ENCODE assay signal across 11 mouse cellular contexts in genomic region chr9:36944843-36945242, GRCm38 (mm10).
DNase-seq lines count a peak whose midpoint lies in the region; ATAC-seq and TF ChIP-seq lines count a peak whose summit lies in the region.
"Had no signal": no experiment of that assay in that cellular context is flagged by ENCODE, and none has a peak within 500 bp of the region (broad histone marks: within the 10 kb centered on the region; RNA-seq: fewer than 3 reads in every experiment).

No protein-coding gene starts in this region.

- no peaks in the 10 kb centered on the region for H3K9me3 ChIP-seq in midbrain, embryonic 15.5 days
- H3K9me3 ChIP-seq in midbrain, embryonic 14.5 days (ENCODE audit: control insufficient read depth, low read length): no peaks in the 10 kb centered on the region
- H3K9me3 ChIP-seq: limb, embryonic 12.5 days; neural tube, embryonic 12.5 days had no signal

- TF ChIP-seq POLR2A in lung, adult 2 months (IDR thresholded peaks at IDR 0.05; ENCODE audit: borderline replicate concordance, extremely low read depth, low read depth, low read length): no peak

- H3K27ac ChIP-seq in midbrain, embryonic 15.5 days: 0 out of 2 replicates have a peak overlapping the region, but pooled peaks have one; percentile 1
- no peak overlapping the region for H3K27ac ChIP-seq in midbrain, embryonic 14.5 days (replicated peaks; ENCODE audit: low read depth, low read length)
- H3K27ac ChIP-seq in left cerebral cortex, adult 2 months: peak overlapping the region; percentile 89
- H3K27ac ChIP-seq: limb, embryonic 12.5 days; neural tube, embryonic 12.5 days had no signal

- DNase-seq in gastrocnemius, adult 18-20 months (ENCODE audit: low spot score): peak; percentile 51
- no peak for DNase-seq in gastrocnemius, postnatal 14 days
- DNase-seq in midbrain, embryonic 14.5 days: no peak
- DNase-seq in left cerebral cortex, adult 2 months (ENCODE audit: extremely low spot score in 1 of 2, low spot score in 2 of 2): peak; percentile 76 to 81
- DNase-seq in telencephalon, adult 2 months (ENCODE audit: low read depth, low spot score): peak; percentile 98
- DNase-seq in lung, postnatal 10 days: no peak
- no peak for DNase-seq in lung, adult 2 months
- DNase-seq: lung, postnatal 36 days had no signal

- peaks cover 12% of the 10 kb centered on the region for H3K4me1 ChIP-seq in midbrain, embryonic 15.5 days
- H3K4me1 ChIP-seq in midbrain, embryonic 14.5 days (ENCODE audit: control insufficient read depth, insufficient read depth, low read length): peaks cover 27% of the 10 kb centered on the region
- peaks cover 4% of the 10 kb centered on the region; the same call in 1 of the 2 replicates for H3K4me1 ChIP-seq in lung, adult 2 months (ENCODE audit: control insufficient read depth, insufficient read depth, low read length)

- intact Hi-C loops in gastrocnemius, postnatal 14 days (cut with DNase I; ENCODE audit: low total_unique reads): no loop called here
- intact Hi-C loops in left cerebral cortex, adult 2 months (cut with DNase I): loop anchor here (1.0 to 2.0 kb wide), 3 partner anchors 40 to 109 kb away; no protein-coding TSS in a partner anchor

- no peaks in the 10 kb centered on the region for H3K27me3 ChIP-seq in midbrain, embryonic 15.5 days (replicated peaks)
- no peaks in the 10 kb centered on the region for H3K27me3 ChIP-seq in midbrain, embryonic 14.5 days (ENCODE audit: control insufficient read depth, insufficient read depth, low read length)
- H3K27me3 ChIP-seq: neural tube, embryonic 12.5 days had no signal

- 64% methylated on average over 7 of the region's 7 CpGs for WGBS in midbrain, embryonic 15.5 days
- 70% methylated on average over 7 of the region's 7 CpGs for WGBS in midbrain, embryonic 14.5 days
- 55% methylated on average over 7 of the region's 7 CpGs for WGBS in lung, adult 2 months

- H3K4me3 ChIP-seq in midbrain, embryonic 15.5 days: no peak overlapping the region
- no peak overlapping the region for H3K4me3 ChIP-seq in midbrain, embryonic 14.5 days (replicated peaks; ENCODE audit: low read depth, low read length)
- no peak overlapping the region for H3K4me3 ChIP-seq in left cerebral cortex, adult 2 months
- no peak overlapping the region for H3K4me3 ChIP-seq in lung, adult 2 months (replicated peaks; ENCODE audit: extremely low read depth, low read depth, low read length)
- H3K4me3 ChIP-seq: limb, embryonic 12.5 days; neural tube, embryonic 12.5 days had no signal

- no peak overlapping the region for H3K4me2 ChIP-seq in midbrain, embryonic 15.5 days
- H3K4me2 ChIP-seq in midbrain, embryonic 14.5 days (ENCODE audit: low read length): no peak overlapping the region
- H3K4me2 ChIP-seq: limb, embryonic 12.5 days; neural tube, embryonic 12.5 days had no signal

- ATAC-seq in midbrain, embryonic 15.5 days (replicated peaks): no peak
- no peak for ATAC-seq in midbrain, embryonic 14.5 days (ENCODE audit: low FRiP score, low TSS enrichment)

- no peak overlapping the region for H3K9ac ChIP-seq in midbrain, embryonic 15.5 days
- no peak overlapping the region for H3K9ac ChIP-seq in midbrain, embryonic 14.5 days (replicated peaks; ENCODE audit: low read length)
- H3K9ac ChIP-seq: limb, embryonic 12.5 days; neural tube, embryonic 12.5 days had no signal

- H3K36me3 ChIP-seq in midbrain, embryonic 15.5 days (replicated peaks): no peaks in the 10 kb centered on the region
- no peaks in the 10 kb centered on the region for H3K36me3 ChIP-seq in midbrain, embryonic 14.5 days (ENCODE audit: control insufficient read depth, insufficient read depth, low read length)
- H3K36me3 ChIP-seq: limb, embryonic 12.5 days; neural tube, embryonic 12.5 days had no signal

- no peak; the same call in 1 of the 2 replicates for TF ChIP-seq CTCF in left cerebral cortex, adult 2 months (IDR thresholded peaks at IDR 0.05)
- no peak for TF ChIP-seq CTCF in lung, adult 2 months (IDR thresholded peaks at IDR 0.05; ENCODE audit: insufficient read depth, low read length)

Comparison
In these comparisons a context has a peak if more than half of its experiments do, and no peak if none do; other contexts are left out.
1. DNase-seq: peak in gastrocnemius, adult 18-20 months (single experiment), left cerebral cortex, adult 2 months (2 of 2) and telencephalon, adult 2 months (single experiment); none in gastrocnemius, postnatal 14 days (single experiment), midbrain, embryonic 14.5 days (single experiment), lung, postnatal 10 days (single experiment) and lung, adult 2 months (single experiment).